Mouse (Mus musculus) midbrain, embryonic 10.5 days (tissue): ENCODE data around the gene Slc7a8. TPM values are rescaled to one million over a fixed set of nuclear protein-coding genes. Genes with fewer than 3 reads are reported as not detected.
A peak's percentile ranks its signal among the peaks of the same experiment; 100 is the strongest.

Experiments used
- DNase-seq: peaks from one replicate; pipeline ENCODE4 v3.0.0-alpha.2; 2017; ENCODE audit warnings: low spot score
- H3K27ac ChIP-seq: fragments of 300-500 bp; sonication (generic); replicated peaks from 2 replicates; pipeline ENCODE4 v1.5.1; 2016; ENCODE audit warnings: mild to moderate bottlenecking
- H3K27me3 ChIP-seq: fragments of 300-500 bp; sonication (generic); 2 replicates; pipeline ENCODE4 v1.6.1; 2016; ENCODE audit warnings: low read depth, mild to moderate bottlenecking; ENCODE audit not compliant: poor library complexity, severe bottlenecking
- H3K36me3 ChIP-seq: fragments of 300-500 bp; sonication (generic); 2 replicates; pipeline ENCODE4 v1.6.1; 2016; ENCODE audit warnings: mild to moderate bottlenecking, moderate library complexity
- H3K4me1 ChIP-seq: fragments of 300-500 bp; sonication (generic); 2 replicates; pipeline ENCODE4 v1.6.1; 2016
- H3K4me3 ChIP-seq: fragments of 300-500 bp; sonication (generic); 2 replicates; pipeline ENCODE4 v1.5.1; 2016; ENCODE audit warnings: mild to moderate bottlenecking, moderate library complexity
- H3K9me3 ChIP-seq: fragments of 300-500 bp; sonication (generic); replicated peaks from 2 replicates; pipeline ENCODE4 v1.6.1; 2016; ENCODE audit warnings: mild to moderate bottlenecking
- WGBS: fragments of 180-500 bp; shearing (Covaris S2); methylation state at CpG from one replicate; pipeline ENCODE4 v1.1.7; 2016; 5-methylcytosine and 5-hydroxymethylcytosine counted together
- polyA plus RNA-seq: library from polyadenylated mRNA; unstranded; fragments of >200 nt; fragmentation: Nextera tagmentation; extraction: Ambion mirVana; gene quantifications from 2 replicates; pipeline ENCODE4 v1.2.1, GENCODE M21; 2016

The Slc7a8 gene
- polyA plus RNA-seq, 1 experiment from 2014 or later = 1.8 TPM

DNA sequence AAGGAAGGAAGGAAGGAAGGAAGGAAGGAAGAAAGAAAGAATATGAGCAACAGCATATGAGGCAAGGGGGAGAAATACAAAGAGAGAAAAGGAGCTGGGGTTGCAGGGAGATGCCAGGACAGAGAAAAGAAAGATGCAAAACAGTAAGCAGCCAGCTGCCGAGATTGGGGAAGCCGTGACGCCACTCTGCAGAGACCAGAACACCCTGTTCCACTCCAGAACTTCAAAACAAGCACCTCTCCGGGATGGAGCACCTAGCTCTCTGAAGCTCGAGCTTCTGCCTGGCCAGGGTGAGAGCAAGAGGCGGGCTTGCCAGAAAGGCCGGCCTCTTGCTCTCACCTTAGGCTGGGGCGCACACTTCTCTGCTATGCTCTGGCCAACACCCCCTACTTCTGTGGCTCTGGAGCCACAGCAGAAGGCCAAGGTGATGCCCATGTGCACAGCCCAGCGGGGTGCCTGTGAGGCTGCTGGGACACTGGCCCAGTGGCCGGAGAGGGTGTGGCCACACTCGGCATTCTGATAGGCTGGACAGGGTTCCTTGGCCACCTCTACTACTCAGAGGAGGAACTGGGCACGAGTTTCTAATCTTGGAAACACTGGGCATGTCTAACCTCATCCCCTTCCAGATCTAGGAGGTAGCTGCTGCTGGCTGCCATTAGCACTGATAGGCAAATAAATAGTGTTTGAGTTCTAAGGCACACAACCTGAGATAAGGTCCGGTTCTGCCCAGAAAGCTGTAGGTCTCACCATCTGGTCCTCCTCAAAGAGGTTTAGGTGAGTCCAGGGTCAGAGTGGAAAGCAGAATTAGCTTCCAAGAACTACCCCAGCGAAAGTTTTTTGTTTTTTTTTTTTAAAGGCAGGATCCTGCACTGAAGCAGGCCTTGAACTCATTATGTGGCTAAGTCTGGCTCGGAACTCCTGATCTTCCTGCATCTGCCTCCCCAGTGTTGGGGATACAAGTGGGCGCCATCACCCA, 33.5 kb downstream of the Slc7a8 start:
- no peak overlapping the region for H3K4me3 ChIP-seq
- peaks cover 4% of the 10 kb centered on the region for H3K4me1 ChIP-seq
- H3K36me3 ChIP-seq = no peaks in the 10 kb centered on the region
- no peaks in the 10 kb centered on the region for H3K9me3 ChIP-seq
- DNase-seq = no peak
- WGBS = 85% methylated on average over 16 of the region's 16 CpGs
- no peaks in the 10 kb centered on the region for H3K27me3 ChIP-seq
- no peak overlapping the region for H3K27ac ChIP-seq

GRCm38 (mm10) chr14:54746038-54746437, 35.7 kb downstream of the Slc7a8 start:
- no peak overlapping the region for H3K4me3 ChIP-seq
- H3K4me1 ChIP-seq = peaks cover 8% of the 10 kb centered on the region; the same call in 1 of the 2 replicates
- 92% methylated on average over 9 of the region's 9 CpGs for WGBS
- H3K27me3 ChIP-seq = no peaks in the 10 kb centered on the region
- no peak for DNase-seq
- H3K9me3 ChIP-seq = no peaks in the 10 kb centered on the region
- H3K36me3 ChIP-seq = no peaks in the 10 kb centered on the region
- H3K27ac ChIP-seq = no peak overlapping the region

DNA sequence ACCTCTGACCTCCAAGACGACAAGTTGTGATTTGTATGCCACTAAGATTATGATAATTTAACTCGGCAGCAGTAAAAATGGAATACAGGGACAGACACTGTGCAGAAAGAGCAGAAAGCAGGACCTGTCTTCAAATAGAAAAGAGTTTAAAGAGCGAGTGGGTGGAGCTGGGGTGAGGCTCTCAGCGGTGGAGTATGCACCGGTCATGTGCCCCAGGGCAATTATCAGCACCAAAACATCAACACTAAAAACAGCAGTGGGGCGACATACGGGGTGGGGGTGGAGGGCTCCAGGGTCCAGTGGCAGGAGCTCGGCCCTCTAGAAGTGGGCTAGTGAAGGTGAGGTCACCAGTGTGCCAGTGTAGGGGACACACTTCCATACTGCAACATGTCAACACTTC, 37.3 kb downstream of the Slc7a8 start:
- Histone ChIP-seq H3K4me1 (peaks cover 8% of the 10 kb centered on the region; the same call in 1 of the 2 replicates), H3K27ac (no peak overlapping the region), H3K4me3 (no peak overlapping the region), H3K27me3 (no peaks in the 10 kb centered on the region), H3K36me3 (no peaks in the 10 kb centered on the region), H3K9me3 (no peaks in the 10 kb centered on the region)
- WGBS = 70% methylated on average over 8 of the region's 8 CpGs
- no peak for DNase-seq

DNA sequence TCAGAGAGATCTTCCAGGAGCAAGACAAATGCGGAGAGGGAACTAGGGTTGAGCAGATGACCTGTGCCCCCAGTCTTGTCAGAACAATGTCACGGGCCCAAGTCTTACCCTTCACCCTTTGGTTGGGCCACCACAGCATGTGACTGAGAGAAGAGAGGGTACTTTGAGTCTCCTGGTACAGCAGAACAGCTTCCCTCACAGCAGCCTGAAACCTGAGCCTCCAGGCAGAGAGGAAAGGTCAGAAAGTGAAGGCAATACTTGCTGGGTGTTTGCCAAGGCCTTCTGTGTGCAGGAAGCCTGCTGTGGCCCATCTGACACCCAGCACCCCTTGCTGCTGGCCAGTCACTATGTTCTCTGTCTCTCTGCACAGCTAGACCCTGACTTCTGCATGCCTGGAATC, 39.4 kb downstream of the Slc7a8 start:
- no peaks in the 10 kb centered on the region for H3K27me3 ChIP-seq
- no peaks in the 10 kb centered on the region for H3K9me3 ChIP-seq
- no peak overlapping the region for H3K27ac ChIP-seq
- no peak for DNase-seq
- H3K36me3 ChIP-seq = no peaks in the 10 kb centered on the region
- WGBS = 67% methylated on average over 2 of the region's 2 CpGs
- H3K4me1 ChIP-seq = peaks cover 17% of the 10 kb centered on the region
- no peak overlapping the region for H3K4me3 ChIP-seq

GRCm38 (mm10) chr14:54741721-54742120, 40.0 kb downstream of the Slc7a8 start:
- no peak for DNase-seq
- WGBS = 91% methylated on average over 6 of the region's 6 CpGs
- Histone ChIP-seq H3K27ac (no peak overlapping the region), H3K36me3 (no peaks in the 10 kb centered on the region), H3K4me1 (peaks cover 23% of the 10 kb centered on the region), H3K4me3 (no peak overlapping the region), H3K27me3 (no peaks in the 10 kb centered on the region), H3K9me3 (no peaks in the 10 kb centered on the region)

- no peaks in the 10 kb centered on the region for H3K9me3 ChIP-seq
- H3K36me3 ChIP-seq = no peaks in the 10 kb centered on the region
- peaks cover 33% of the 10 kb centered on the region for H3K4me1 ChIP-seq
- peaks cover 8% of the 10 kb centered on the region; the same call in 1 of the 2 replicates for H3K27me3 ChIP-seq
- WGBS = 54% methylated on average over 10 of the region's 10 CpGs
- H3K27ac ChIP-seq = peak overlapping the region; percentile 0; the same call in 1 of the 2 replicates
- no peak overlapping the region for H3K4me3 ChIP-seq
- peak; percentile 28 for DNase-seq
Measured at GRCm38 (mm10) chr14:54737634-54738033, 44.1 kb downstream of the Slc7a8 start.

GRCm38 (mm10) chr14:54736555-54737552, 44.9 kb downstream of the Slc7a8 start:
- 49% methylated on average over 14 of the region's 14 CpGs for WGBS
- peaks cover 8% of the 10 kb centered on the region; the same call in 1 of the 2 replicates for H3K27me3 ChIP-seq

GRCm38 (mm10) chr14:54735221-54735620, 46.5 kb downstream of the Slc7a8 start:
- Histone ChIP-seq H3K27me3 (peaks cover 8% of the 10 kb centered on the region; the same call in 1 of the 2 replicates), H3K4me1 (peaks cover 25% of the 10 kb centered on the region), H3K9me3 (no peaks in the 10 kb centered on the region), H3K36me3 (no peaks in the 10 kb centered on the region), H3K27ac (no peak overlapping the region), H3K4me3 (no peak overlapping the region)
- no peak for DNase-seq
- WGBS = 80% methylated on average over 4 of the region's 4 CpGs

More at GRCm38 (mm10) chr14:54736555-54737552, 44.9 kb downstream of the Slc7a8 start:
- Histone ChIP-seq H3K4me1 (peaks cover 27% of the 10 kb centered on the region), H3K27ac (no peak overlapping the region; the same call in 1 of the 2 replicates), H3K9me3 (no peaks in the 10 kb centered on the region), H3K36me3 (no peaks in the 10 kb centered on the region), H3K4me3 (no peak overlapping the region)
- DNase-seq = peak; percentile 42

DNA sequence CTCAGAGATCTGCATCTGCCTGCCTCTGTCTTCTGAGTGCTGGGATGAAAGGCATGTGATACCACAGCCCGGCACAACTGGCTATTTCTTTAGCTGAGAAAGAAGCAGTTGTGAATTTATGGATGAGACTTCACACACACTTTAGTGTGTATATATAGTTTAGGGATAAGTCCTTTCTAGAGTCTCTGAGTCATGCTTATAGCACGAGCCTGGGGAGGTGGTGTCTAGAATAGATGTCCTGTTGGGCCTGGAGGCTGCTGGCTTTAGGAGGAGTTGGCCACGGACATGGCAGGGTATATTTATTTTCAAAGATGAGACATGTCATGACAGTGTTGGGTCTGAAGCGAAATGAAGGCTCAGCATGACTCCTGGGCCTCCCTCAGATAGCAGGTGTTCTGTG, 47.7 kb downstream of the Slc7a8 start:
- WGBS = 85% methylated on average over 4 of the region's 4 CpGs

DNA sequence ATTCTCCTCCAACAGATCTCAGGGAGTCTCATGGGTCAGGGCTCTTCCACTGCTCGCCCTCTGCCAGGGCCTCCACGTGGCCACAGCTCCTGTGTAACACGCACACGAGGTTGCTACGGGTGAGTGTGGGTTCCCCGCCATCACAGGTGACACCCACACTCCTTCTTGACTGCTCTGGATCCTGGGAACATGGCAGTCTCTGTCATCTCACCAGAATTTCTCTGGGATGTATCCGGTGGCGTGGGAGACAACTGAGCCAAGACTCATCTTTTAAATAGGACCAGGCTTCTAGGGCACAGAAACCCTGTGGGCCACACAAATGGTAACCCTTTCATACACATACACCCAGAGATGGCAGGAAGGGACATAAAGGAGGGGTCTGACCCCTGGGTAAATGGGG, 49.5 kb downstream of the Slc7a8 start:
- H3K9me3 ChIP-seq = no peaks in the 10 kb centered on the region
- peaks cover 14% of the 10 kb centered on the region for H3K4me1 ChIP-seq
- H3K27ac ChIP-seq = no peak overlapping the region
- DNase-seq = no peak
- H3K27me3 ChIP-seq = peaks cover 11% of the 10 kb centered on the region; the same call in 1 of the 2 replicates
- no peak overlapping the region for H3K4me3 ChIP-seq
- 89% methylated on average over 8 of the region's 8 CpGs for WGBS
- H3K36me3 ChIP-seq = no peaks in the 10 kb centered on the region

More for the DNA sequence above, 47.7 kb downstream of the Slc7a8 start:
- Histone ChIP-seq H3K36me3 (no peaks in the 10 kb centered on the region), H3K9me3 (no peaks in the 10 kb centered on the region), H3K4me3 (no peak overlapping the region), H3K27me3 (peaks cover 11% of the 10 kb centered on the region; the same call in 1 of the 2 replicates), H3K27ac (no peak overlapping the region), H3K4me1 (peaks cover 25% of the 10 kb centered on the region)
- no peak for DNase-seq

DNA sequence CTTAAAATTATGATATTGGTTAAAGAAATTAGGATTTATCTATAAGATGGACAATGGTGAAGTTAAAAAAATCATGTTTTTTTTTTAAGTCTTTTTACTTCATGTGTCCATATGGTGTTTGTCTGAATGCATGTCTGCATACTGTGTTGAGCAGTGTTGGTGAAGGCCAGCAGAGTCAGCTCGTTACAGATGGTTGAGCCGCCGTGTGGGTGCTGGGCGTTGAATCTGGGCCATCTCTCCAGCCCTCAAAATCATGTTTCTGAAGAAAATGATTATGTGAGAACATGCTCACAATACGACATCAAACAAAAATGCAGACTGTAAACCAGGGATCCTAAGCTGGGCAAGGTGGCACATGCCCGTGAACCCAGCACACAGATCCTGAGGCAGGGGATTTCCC, 51.4 kb downstream of the Slc7a8 start:
- H3K36me3 ChIP-seq = no peaks in the 10 kb centered on the region
- WGBS = 94% methylated on average over 6 of the region's 6 CpGs
- peaks cover 3% of the 10 kb centered on the region; the same call in 1 of the 2 replicates for H3K4me1 ChIP-seq
- H3K27me3 ChIP-seq = peaks cover 3% of the 10 kb centered on the region; the same call in 1 of the 2 replicates
- no peak overlapping the region for H3K27ac ChIP-seq
- H3K9me3 ChIP-seq = no peaks in the 10 kb centered on the region
- DNase-seq = no peak
- no peak overlapping the region for H3K4me3 ChIP-seq
